Mouse (Mus musculus) cerebral cortex, adult 2 months (tissue): ENCODE measurements around the gene Nampt.

Source experiments
- WGBS: fragments of 180-500 bp; shearing (Covaris S2); methylation state at CpG from one replicate; pipeline ENCODE4 v1.1.7; 2018; 5-methylcytosine and 5-hydroxymethylcytosine counted together

Nampt gene

GRCm38 (mm10) chr12:32819416-32819815 lies at the start of gene Nampt:
TSS of gene Nampt (plus strand) at chr12:32819545.
- 2% methylated on average over 5 of the region's 5 CpGs for WGBS

- 82% methylated on average over 4 of the region's 4 CpGs for WGBS
Measured at GRCm38 (mm10) chr12:32770766-32771165, 48.6 kb upstream of the Nampt start.

- WGBS, result 81% methylated on average over 5 of the region's 5 CpGs
Measured at GRCm38 (mm10) chr12:32774592-32774991, 44.8 kb upstream of the Nampt start.

GRCm38 (mm10) chr12:32789092-32789491 lies 30.3 kb upstream of the Nampt start:
- WGBS, result 81% methylated on average over 3 of the region's 3 CpGs

GRCm38 (mm10) chr12:32795765-32796471 lies 23.4 kb upstream of the Nampt start:
- 70% methylated on average over 8 of the region's 8 CpGs for WGBS

- WGBS, result 62% methylated on average over 3 of the region's 3 CpGs
Measured at GRCm38 (mm10) chr12:32797438-32797837, 21.9 kb upstream of the Nampt start.

- WGBS, result 89% methylated on average over 7 of the region's 7 CpGs
Measured at GRCm38 (mm10) chr12:32801078-32801477, 18.3 kb upstream of the Nampt start.

GRCm38 (mm10) chr12:32805559-32805958 lies 13.8 kb upstream of the Nampt start:
- 84% methylated on average over 1 of the region's 1 CpGs for WGBS

GRCm38 (mm10) chr12:32819823-32820605 lies 669 bp downstream of the Nampt start:
- under 1% methylated on average over 75 of the region's 80 CpGs for WGBS

- WGBS, result 2% methylated on average over 48 of the region's 49 CpGs
Measured at GRCm38 (mm10) chr12:32820688-32821503, 1.6 kb downstream of the Nampt start.

- 39% methylated on average over 2 of the region's 2 CpGs for WGBS
Measured at GRCm38 (mm10) chr12:32821504-32822011, 2.2 kb downstream of the Nampt start.

- 73% methylated on average over 4 of the region's 4 CpGs for WGBS
Measured at GRCm38 (mm10) chr12:32822066-32822465, 2.7 kb downstream of the Nampt start.

GRCm38 (mm10) chr12:32824586-32824985 lies 5.2 kb downstream of the Nampt start:
- WGBS, result 74% methylated on average over 6 of the region's 6 CpGs

- 26% methylated on average over 3 of the region's 3 CpGs for WGBS
Measured at GRCm38 (mm10) chr12:32826971-32827370, 7.6 kb downstream of the Nampt start.

- WGBS, result 17% methylated on average over 8 of the region's 8 CpGs
Measured at GRCm38 (mm10) chr12:32828137-32828760, 8.9 kb downstream of the Nampt start.

GRCm38 (mm10) chr12:32829321-32830090 lies 10.2 kb downstream of the Nampt start:
- 81% methylated on average over 9 of the region's 9 CpGs for WGBS

GRCm38 (mm10) chr12:32832076-32832475 lies 12.7 kb downstream of the Nampt start:
- 79% methylated on average over 3 of the region's 3 CpGs for WGBS

GRCm38 (mm10) chr12:32834781-32835180 lies 15.4 kb downstream of the Nampt start:
- 75% methylated on average over 6 of the region's 6 CpGs for WGBS

GRCm38 (mm10) chr12:32835235-32835634 lies 15.9 kb downstream of the Nampt start:
- 47% methylated on average over 4 of the region's 4 CpGs for WGBS

- WGBS, result 56% methylated on average over 4 of the region's 4 CpGs
Measured at GRCm38 (mm10) chr12:32838406-32838805, 19.1 kb downstream of the Nampt start.

GRCm38 (mm10) chr12:32838954-32839353 lies 19.6 kb downstream of the Nampt start:
- 75% methylated on average over 9 of the region's 9 CpGs for WGBS
